Mouse (Mus musculus) kidney, embryonic 14.5 days (tissue): ENCODE data around the gene Fpr-rs3. TPM values are rescaled to one million over a fixed set of nuclear protein-coding genes. Genes with fewer than 3 reads are reported as not detected.

Experiments used
- ATAC-seq: fragments of 200-750 bp; cut with Nextera tagmentation; 2 replicates; pipeline ENCODE4 v1.8.0; 2017; ENCODE audit warnings: moderate number of reproducible peaks, mild to moderate bottlenecking, moderate TSS enrichment, moderate library complexity; ENCODE audit not compliant: low FRiP score, low TSS enrichment
- H3K27ac ChIP-seq: fragments of 300-500 bp; sonication (generic); 2 replicates; pipeline ENCODE4 v1.5.1; 2014; ENCODE audit warnings: low read depth, mild to moderate bottlenecking, low read length, moderate library complexity, mixed read lengths
- H3K27me3 ChIP-seq: fragments of 300-500 bp; sonication (generic); 2 replicates; pipeline ENCODE4 v1.6.1; 2014; ENCODE audit warnings: mild to moderate bottlenecking, low read length; ENCODE audit not compliant: control insufficient read depth, insufficient read depth
- H3K36me3 ChIP-seq: fragments of 300-500 bp; sonication (generic); 2 replicates; pipeline ENCODE4 v1.6.1; 2014; ENCODE audit warnings: low read length, mixed read lengths; ENCODE audit not compliant: control insufficient read depth, insufficient read depth
- H3K4me1 ChIP-seq: fragments of 300-500 bp; sonication (generic); 2 replicates; pipeline ENCODE4 v1.6.1; 2014; ENCODE audit warnings: low read length, mixed read lengths; ENCODE audit not compliant: control insufficient read depth, insufficient read depth
- H3K4me2 ChIP-seq: fragments of 300-500 bp; sonication (generic); replicated peaks from 2 replicates; pipeline ENCODE4 v1.6.1; 2014; ENCODE audit warnings: low read depth, mild to moderate bottlenecking, low read length
- H3K4me3 ChIP-seq: fragments of 300-500 bp; sonication (generic); 2 replicates; pipeline ENCODE4 v1.5.1; 2014; ENCODE audit warnings: mild to moderate bottlenecking, low read length
- H3K9ac ChIP-seq: fragments of 300-500 bp; sonication (generic); 2 replicates; pipeline ENCODE4 v1.6.1; 2014; ENCODE audit warnings: low read depth, mild to moderate bottlenecking, low read length, moderate library complexity
- H3K9me3 ChIP-seq: fragments of 300-500 bp; sonication (generic); 2 replicates; pipeline ENCODE4 v1.6.1; 2016; ENCODE audit warnings: low read length; ENCODE audit not compliant: control insufficient read depth
- WGBS: fragments of 180-500 bp; shearing (Covaris S2); extraction: QIAGEN DNeasy Blood & Tissue Kit; methylation state at CpG from one replicate; pipeline ENCODE4 v1.1.7; 2014; 5-methylcytosine and 5-hydroxymethylcytosine counted together
- polyA plus RNA-seq: library from polyadenylated mRNA; unstranded; fragments of >200 nt; fragmentation: Nextera tagmentation; extraction: Ambion mirVana; gene quantifications from 2 replicates; pipeline ENCODE4 v1.2.1, GENCODE M21; 2014

Fpr-rs3 gene
- polyA plus RNA-seq, result not detected in 2 replicates

DNA sequence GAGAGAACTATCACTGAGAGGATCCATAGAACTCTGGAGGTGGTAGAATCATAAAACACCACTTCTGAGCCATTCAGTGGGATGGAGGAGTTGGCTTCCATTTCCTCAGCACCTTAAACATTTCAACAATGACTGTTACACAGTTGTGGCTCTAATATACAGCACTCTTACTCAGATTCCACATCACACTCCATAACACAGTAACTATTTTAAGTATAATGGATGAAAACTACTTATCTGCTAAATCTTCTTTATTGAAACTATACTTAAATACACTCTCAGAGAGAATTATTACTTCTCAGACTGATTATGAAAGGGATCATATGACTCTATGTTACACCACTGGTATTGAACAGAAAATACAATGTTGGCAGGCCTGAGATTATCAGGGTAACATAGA lies at the start of gene Fpr-rs3:
Fpr-rs3 (minus strand) TSS at position 101 of the 400 bp plus-strand sequence.
- Histone ChIP-seq H3K4me3 (no peak within 1 kb of the TSS), H3K27me3 (no peaks in the 10 kb centered on the region), H3K4me1 (no peaks in the 10 kb centered on the region), H3K27ac (no peak within 1 kb of the TSS), H3K4me2 (no peak within 1 kb of the TSS), H3K36me3 (no peaks in the 10 kb centered on the region), H3K9ac (no peak within 1 kb of the TSS), H3K9me3 (peaks cover 3% of the 10 kb centered on the region)
- no peak for ATAC-seq

DNA sequence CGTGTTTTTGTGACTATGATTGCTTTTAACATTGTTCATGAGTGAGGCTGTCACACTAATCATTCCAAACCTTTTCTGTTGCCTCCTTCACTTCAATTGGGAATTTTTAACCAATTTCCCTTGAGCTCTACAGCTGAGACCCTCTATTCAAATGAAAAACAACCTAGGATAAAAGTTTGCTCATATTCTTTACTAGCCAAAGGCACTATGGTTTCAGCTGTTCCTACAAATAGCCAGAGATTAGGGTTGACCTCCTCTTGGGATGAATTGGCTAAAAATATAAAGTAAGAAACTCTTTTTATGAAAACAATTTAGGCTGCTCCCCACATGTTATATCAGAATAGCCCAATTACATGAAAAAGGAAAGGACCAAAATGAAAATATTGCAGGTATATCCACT lies 28.4 kb downstream of the Fpr-rs3 start, which contains the start of gene Vmn2r110:
Vmn2r110 (minus strand) TSS at position 101 of the 400 bp plus-strand sequence.
- H3K4me1 ChIP-seq, result no peaks in the 10 kb centered on the region

More for the DNA sequence above, 28.4 kb downstream of the Fpr-rs3 start, which contains the start of gene Vmn2r110:
- Histone ChIP-seq H3K9ac (no peak within 1 kb of the TSS), H3K9me3 (no peaks in the 10 kb centered on the region), H3K4me3 (no peak within 1 kb of the TSS), H3K36me3 (no peaks in the 10 kb centered on the region), H3K27me3 (no peaks in the 10 kb centered on the region), H3K27ac (no peak within 1 kb of the TSS), H3K4me2 (no peak within 1 kb of the TSS)
- no peak for ATAC-seq
- 41% methylated on average over 1 of the region's 1 CpGs for WGBS

Other genes with a start within 250 kb of the Fpr-rs3 start
- gene Vmn1r224, start 210.7 kb downstream of the Fpr-rs3 start, polyA plus RNA-seq, result not detected in 2 replicates
- not detected in 2 replicates for gene Vmn2r108, start 143.5 kb downstream of the Fpr-rs3 start, polyA plus RNA-seq
- gene Vmn1r225, start 126.7 kb downstream of the Fpr-rs3 start, polyA plus RNA-seq, result not detected in 2 replicates
- not detected in 2 replicates for gene Vmn2r109, start 60.1 kb downstream of the Fpr-rs3 start, polyA plus RNA-seq
- 0.03 and 0.06 TPM in 2 replicates for gene Vmn2r110, start 28.5 kb downstream of the Fpr-rs3 start, polyA plus RNA-seq
- gene Vmn1r226, start 58.0 kb upstream of the Fpr-rs3 start, polyA plus RNA-seq, result not detected in 2 replicates
- not detected in 2 replicates for gene Vmn1r227, start 105.0 kb upstream of the Fpr-rs3 start, polyA plus RNA-seq
- not detected in 2 replicates for gene Vmn1r228, start 161.3 kb upstream of the Fpr-rs3 start, polyA plus RNA-seq
- gene Vmn1r229, start 186.7 kb upstream of the Fpr-rs3 start, polyA plus RNA-seq, result not detected in 2 replicates
- gene Vmn1r230, start 215.6 kb upstream of the Fpr-rs3 start, polyA plus RNA-seq, result not detected in 2 replicates